Mouse (Mus musculus): ENCODE results near the gene Tnfrsf1b. TPM values are rescaled to one million over a fixed set of nuclear protein-coding genes. Genes with fewer than 3 reads are reported as not detected.
A peak's percentile ranks its signal among the peaks of the same experiment; 100 is the strongest.

Gene Tnfrsf1b
- polyA plus RNA-seq, 1 experiment from 2014 or later = 4.1 TPM

DNA sequence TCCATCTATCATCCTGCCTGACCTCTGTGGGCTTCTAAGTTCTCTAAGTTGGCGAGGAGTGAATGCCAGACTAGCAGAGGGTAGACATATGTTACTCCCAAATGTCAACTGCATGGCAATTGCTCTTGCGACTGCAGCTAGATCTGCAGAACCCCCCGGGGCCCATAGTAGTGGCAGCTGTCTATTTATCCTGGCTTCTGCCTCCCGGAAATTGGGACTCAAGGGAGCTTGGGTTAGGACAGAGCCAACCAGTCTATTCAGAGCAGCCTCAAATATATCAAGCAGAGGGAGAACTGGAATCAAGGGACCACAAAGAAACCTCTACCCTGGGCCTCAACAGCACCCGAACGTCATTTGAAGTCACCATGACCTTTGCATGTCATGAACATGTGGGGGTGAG lies 29.6 kb downstream of the Tnfrsf1b start:
- no peak overlapping the region for H3K27ac ChIP-seq
- no peaks in the 10 kb centered on the region for H3K9me3 ChIP-seq (replicated peaks)
- DNase-seq = no peak
- H3K36me3 ChIP-seq = no peaks in the 10 kb centered on the region; the same call in 1 of the 2 replicates
- H3K9ac ChIP-seq = no peak overlapping the region
- no peak overlapping the region for H3K4me2 ChIP-seq
- WGBS (ENCODE audit: insufficient replicate concordance) = 66% methylated on average over 6 of the region's 6 CpGs
- no peak overlapping the region for H3K4me3 ChIP-seq (replicated peaks)
- ATAC-seq (ENCODE audit: low read depth) = no peak
- H3K27me3 ChIP-seq = no peaks in the 10 kb centered on the region
- peaks cover 27% of the 10 kb centered on the region for H3K4me1 ChIP-seq (replicated peaks)

GRCm38 (mm10) chr4:145215396-145215795 lies 31.3 kb downstream of the Tnfrsf1b start:
- Histone ChIP-seq H3K4me2 (no peak overlapping the region), H3K4me3 (replicated peaks) (no peak overlapping the region), H3K27me3 (no peaks in the 10 kb centered on the region), H3K9ac (no peak overlapping the region), H3K36me3 (no peaks in the 10 kb centered on the region; the same call in 1 of the 2 replicates), H3K27ac (no peak overlapping the region), H3K9me3 (replicated peaks) (no peaks in the 10 kb centered on the region), H3K4me1 (replicated peaks) (peaks cover 13% of the 10 kb centered on the region)
- DNase-seq (no peak), ATAC-seq (ENCODE audit: low read depth) (no peak)
- 60% methylated on average over 2 of the region's 2 CpGs for WGBS (ENCODE audit: insufficient replicate concordance)

DNA sequence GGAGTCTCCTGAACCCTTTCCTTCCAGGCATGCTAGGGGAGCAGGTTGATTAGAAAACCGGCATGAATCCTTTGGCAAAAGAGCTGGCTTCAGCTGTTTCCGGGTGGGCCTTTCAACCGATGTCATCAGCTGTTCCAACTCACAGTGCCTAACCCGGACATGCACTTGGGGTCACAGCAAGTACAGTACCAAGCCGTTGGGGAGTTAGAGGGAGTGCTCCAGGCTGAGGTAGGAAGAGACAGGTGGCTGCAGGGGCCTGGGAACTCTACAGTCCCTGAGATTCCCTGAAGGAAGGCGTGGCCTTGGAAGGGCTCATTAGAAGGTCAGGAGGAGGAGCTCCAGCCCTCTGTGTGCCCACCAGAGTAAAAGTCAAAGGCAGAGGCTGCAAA lies 31.9 kb downstream of the Tnfrsf1b start:
- DNase-seq (no peak), ATAC-seq (ENCODE audit: low read depth) (peak; percentile 26)
- no peaks in the 10 kb centered on the region; the same call in 1 of the 2 replicates for H3K36me3 ChIP-seq
- H3K27me3 ChIP-seq = no peaks in the 10 kb centered on the region
- H3K27ac ChIP-seq = no peak overlapping the region
- no peak overlapping the region for H3K4me3 ChIP-seq (replicated peaks)
- H3K9ac ChIP-seq = no peak overlapping the region
- H3K4me1 ChIP-seq (replicated peaks) = peaks cover 8% of the 10 kb centered on the region
- H3K9me3 ChIP-seq (replicated peaks) = no peaks in the 10 kb centered on the region
- no peak overlapping the region for H3K4me2 ChIP-seq
- 46% methylated on average over 6 of the region's 6 CpGs for WGBS (ENCODE audit: insufficient replicate concordance)

DNA sequence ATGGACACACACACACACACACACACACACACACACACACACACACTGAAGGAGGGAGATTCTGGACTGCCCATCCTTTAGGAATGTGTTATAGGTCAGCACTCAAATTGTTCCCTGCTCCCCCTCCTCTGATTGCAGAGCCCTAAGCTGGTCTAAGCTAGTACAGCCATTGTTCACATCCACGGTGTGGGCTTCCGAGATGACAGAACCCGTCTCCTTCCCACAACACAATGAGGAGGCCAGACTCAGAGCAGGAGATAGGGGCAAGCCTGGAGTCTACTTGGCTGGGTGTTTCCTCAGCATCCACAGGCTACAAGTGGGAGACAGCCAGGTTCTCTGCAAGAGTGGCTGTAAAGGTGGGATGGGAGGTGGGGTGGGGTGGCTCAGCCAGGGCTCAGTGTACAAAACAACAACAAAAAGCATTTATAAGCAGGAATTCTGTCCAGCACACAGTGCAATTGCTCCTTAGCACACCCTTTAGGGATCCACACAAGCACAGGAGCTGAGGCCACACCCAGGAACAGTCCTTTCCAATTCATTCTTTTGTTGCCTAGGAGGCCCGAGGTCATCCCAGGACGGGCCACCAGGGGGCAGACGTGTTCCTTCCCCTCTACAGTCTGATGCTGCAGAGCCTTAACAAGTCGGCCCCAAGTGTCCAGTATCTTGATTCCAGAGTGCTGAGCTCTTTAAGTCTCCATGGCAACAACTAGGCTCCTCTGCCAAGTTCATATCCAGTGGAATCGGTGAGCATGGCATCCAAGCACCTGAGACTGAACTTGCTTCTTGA lies 32.5 kb downstream of the Tnfrsf1b start:
- Histone ChIP-seq H3K9ac (no peak overlapping the region), H3K4me2 (no peak overlapping the region), H3K4me3 (replicated peaks) (no peak overlapping the region), H3K9me3 (replicated peaks) (no peaks in the 10 kb centered on the region), H3K36me3 (no peaks in the 10 kb centered on the region; the same call in 1 of the 2 replicates), H3K27me3 (no peaks in the 10 kb centered on the region), H3K4me1 (replicated peaks) (peaks cover 7% of the 10 kb centered on the region), H3K27ac (no peak overlapping the region)
- WGBS (ENCODE audit: insufficient replicate concordance) = 36% methylated on average over 8 of the region's 8 CpGs
- peak; percentile 78 for DNase-seq
- peak; percentile 79 for ATAC-seq (ENCODE audit: low read depth)

DNA sequence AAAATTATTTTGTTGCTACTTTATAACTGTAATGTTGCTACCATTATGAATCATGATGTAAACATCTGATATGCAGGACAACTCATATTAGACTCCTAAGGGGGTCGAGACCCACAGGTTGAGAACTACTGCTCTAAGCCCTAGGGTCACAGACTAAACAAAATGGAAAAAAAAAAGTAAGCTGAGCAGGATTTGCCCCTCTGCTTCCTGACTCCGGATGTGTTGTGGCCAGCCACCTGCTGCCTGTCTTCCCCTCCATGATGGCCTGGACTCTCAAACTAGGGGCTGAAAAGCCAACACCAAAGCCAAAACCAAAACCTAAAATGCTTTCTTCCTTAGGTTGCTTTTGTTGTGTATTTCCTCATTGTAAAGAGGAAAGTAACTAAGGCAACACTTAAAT lies 35.6 kb downstream of the Tnfrsf1b start:
- ATAC-seq (ENCODE audit: low read depth) (no peak), DNase-seq (no peak)
- Histone ChIP-seq H3K9me3 (replicated peaks) (no peaks in the 10 kb centered on the region), H3K4me1 (replicated peaks) (peaks cover 29% of the 10 kb centered on the region), H3K9ac (no peak overlapping the region), H3K27me3 (no peaks in the 10 kb centered on the region), H3K4me2 (no peak overlapping the region), H3K4me3 (replicated peaks) (no peak overlapping the region), H3K36me3 (no peaks in the 10 kb centered on the region; the same call in 1 of the 2 replicates), H3K27ac (no peak overlapping the region)
- 25% methylated on average over 2 of the region's 2 CpGs for WGBS (ENCODE audit: insufficient replicate concordance)

DNA sequence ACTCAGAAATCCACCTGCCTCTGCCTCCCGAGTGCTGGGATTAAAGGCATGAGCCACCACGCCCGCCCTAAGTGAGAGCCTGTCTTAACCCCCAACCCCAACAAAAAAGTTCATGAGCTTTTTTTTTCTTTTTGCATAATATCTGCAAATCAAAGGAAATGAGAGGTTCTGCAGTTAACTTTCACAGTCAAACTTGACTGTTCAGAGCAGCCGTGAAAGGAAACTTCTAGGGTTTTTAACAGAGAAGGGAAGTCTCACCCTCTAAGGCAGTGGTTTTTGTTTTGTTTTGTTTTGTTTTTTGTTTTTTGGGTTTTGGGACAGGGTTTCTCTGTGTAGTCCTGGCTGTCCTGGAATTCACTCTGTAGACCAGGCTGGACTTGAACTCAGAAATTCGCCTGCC lies 36.1 kb downstream of the Tnfrsf1b start:
- Histone ChIP-seq H3K27me3 (no peaks in the 10 kb centered on the region), H3K4me3 (replicated peaks) (no peak overlapping the region), H3K9ac (no peak overlapping the region), H3K4me1 (replicated peaks) (peaks cover 32% of the 10 kb centered on the region), H3K4me2 (no peak overlapping the region), H3K36me3 (no peaks in the 10 kb centered on the region; the same call in 1 of the 2 replicates), H3K9me3 (replicated peaks) (no peaks in the 10 kb centered on the region), H3K27ac (no peak overlapping the region)
- WGBS (ENCODE audit: insufficient replicate concordance) = 65% methylated on average over 5 of the region's 5 CpGs
- no peak for ATAC-seq (ENCODE audit: low read depth)
- no peak for DNase-seq

GRCm38 (mm10) chr4:145209690-145210088 lies 37.0 kb downstream of the Tnfrsf1b start:
- 57% methylated on average over 5 of the region's 5 CpGs for WGBS (ENCODE audit: insufficient replicate concordance)
- ATAC-seq (ENCODE audit: low read depth) = no peak
- no peak overlapping the region for H3K27ac ChIP-seq
- no peaks in the 10 kb centered on the region for H3K9me3 ChIP-seq (replicated peaks)
- peaks cover 34% of the 10 kb centered on the region for H3K4me1 ChIP-seq (replicated peaks)
- H3K9ac ChIP-seq = no peak overlapping the region
- no peak overlapping the region for H3K4me3 ChIP-seq (replicated peaks)
- no peaks in the 10 kb centered on the region for H3K27me3 ChIP-seq
- H3K4me2 ChIP-seq = no peak overlapping the region
- no peak for DNase-seq
- no peaks in the 10 kb centered on the region for H3K36me3 ChIP-seq

DNA sequence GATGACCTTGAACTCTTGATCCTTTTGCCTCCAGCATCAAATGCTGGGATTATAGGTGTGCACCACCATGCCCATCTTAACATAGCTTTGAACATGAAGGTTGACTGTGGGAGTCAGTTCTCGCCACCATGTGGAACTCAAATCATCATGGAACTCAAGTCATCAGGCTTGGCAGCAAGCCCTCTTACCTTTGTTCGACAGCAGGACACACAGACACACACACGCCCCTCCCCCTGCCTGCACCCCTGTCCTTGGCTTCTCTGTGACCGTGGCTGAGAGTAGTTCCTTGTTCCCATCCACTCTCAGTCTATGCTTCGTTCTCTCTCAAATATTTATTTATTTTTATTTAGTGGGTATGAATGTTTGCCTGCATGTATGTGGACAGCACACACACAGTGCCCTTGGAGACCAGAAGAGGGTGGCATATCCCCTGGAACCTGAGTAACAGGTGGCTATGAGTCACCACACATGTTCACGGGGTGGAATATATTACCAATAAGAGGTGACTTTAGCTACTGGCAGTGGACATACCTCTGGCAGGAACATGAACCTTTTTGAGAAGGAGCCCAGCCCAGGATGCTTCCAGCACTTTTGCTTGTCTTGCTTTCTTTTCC lies 37.5 kb downstream of the Tnfrsf1b start:
- Histone ChIP-seq H3K36me3 (no peaks in the 10 kb centered on the region), H3K9me3 (replicated peaks) (no peaks in the 10 kb centered on the region), H3K9ac (no peak overlapping the region), H3K4me3 (replicated peaks) (no peak overlapping the region), H3K4me1 (replicated peaks) (peaks cover 33% of the 10 kb centered on the region), H3K4me2 (no peak overlapping the region), H3K27me3 (no peaks in the 10 kb centered on the region), H3K27ac (no peak overlapping the region)
- ATAC-seq (ENCODE audit: low read depth) (no peak), DNase-seq (no peak)
- 39% methylated on average over 6 of the region's 6 CpGs for WGBS (ENCODE audit: insufficient replicate concordance)

DNA sequence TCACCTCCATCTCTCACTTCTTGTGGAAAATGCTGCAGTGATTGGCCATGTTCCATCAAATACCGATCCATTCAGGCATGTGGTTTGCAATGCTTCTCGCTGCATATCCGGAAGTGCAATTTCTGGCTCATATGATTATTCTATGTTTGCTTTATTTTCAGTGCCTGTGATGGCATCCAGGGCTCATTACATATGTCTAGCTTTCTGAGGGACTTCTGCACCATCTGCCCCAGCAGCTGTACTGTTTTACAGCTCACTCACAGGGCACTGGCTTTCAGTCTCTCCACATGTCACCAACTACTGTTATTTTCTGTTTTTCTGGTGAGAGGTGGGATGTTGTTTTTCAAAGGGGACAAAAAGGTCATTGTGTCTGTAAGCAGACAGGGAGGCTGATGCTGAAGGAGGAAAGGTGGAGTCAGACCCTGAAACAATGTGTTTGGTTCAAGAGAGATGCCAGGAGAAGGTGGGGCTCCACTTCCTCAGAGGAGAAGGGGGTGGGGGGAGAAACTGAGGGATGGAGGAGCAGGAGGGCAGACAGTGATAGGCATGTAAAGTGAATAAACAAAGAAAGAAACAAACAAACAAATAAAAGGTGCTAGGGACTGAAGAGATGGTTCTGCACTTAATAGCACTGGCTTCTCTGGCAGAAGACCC lies 38.8 kb downstream of the Tnfrsf1b start:
- Histone ChIP-seq H3K36me3 (no peaks in the 10 kb centered on the region), H3K4me3 (replicated peaks) (no peak overlapping the region), H3K9me3 (replicated peaks) (no peaks in the 10 kb centered on the region), H3K27ac (no peak overlapping the region), H3K4me1 (replicated peaks) (peaks cover 35% of the 10 kb centered on the region), H3K9ac (no peak overlapping the region), H3K4me2 (no peak overlapping the region), H3K27me3 (no peaks in the 10 kb centered on the region)
- ATAC-seq (ENCODE audit: low read depth) (no peak), DNase-seq (no peak)
- WGBS (ENCODE audit: insufficient replicate concordance) = 85% methylated on average over 3 of the region's 3 CpGs

- DNase-seq (no peak), ATAC-seq (ENCODE audit: low read depth) (no peak)
- H3K9me3 ChIP-seq (replicated peaks) = no peaks in the 10 kb centered on the region
- H3K4me2 ChIP-seq = no peak overlapping the region
- H3K36me3 ChIP-seq = no peaks in the 10 kb centered on the region
- H3K4me3 ChIP-seq (replicated peaks) = no peak overlapping the region
- no peaks in the 10 kb centered on the region for H3K27me3 ChIP-seq
- H3K27ac ChIP-seq = no peak overlapping the region
- H3K9ac ChIP-seq = no peak overlapping the region
- H3K4me1 ChIP-seq (replicated peaks) = peaks cover 56% of the 10 kb centered on the region
- WGBS (ENCODE audit: insufficient replicate concordance) = 79% methylated on average over 8 of the region's 8 CpGs
Observed at GRCm38 (mm10) chr4:145204779-145205178, 41.9 kb downstream of the Tnfrsf1b start.

DNA sequence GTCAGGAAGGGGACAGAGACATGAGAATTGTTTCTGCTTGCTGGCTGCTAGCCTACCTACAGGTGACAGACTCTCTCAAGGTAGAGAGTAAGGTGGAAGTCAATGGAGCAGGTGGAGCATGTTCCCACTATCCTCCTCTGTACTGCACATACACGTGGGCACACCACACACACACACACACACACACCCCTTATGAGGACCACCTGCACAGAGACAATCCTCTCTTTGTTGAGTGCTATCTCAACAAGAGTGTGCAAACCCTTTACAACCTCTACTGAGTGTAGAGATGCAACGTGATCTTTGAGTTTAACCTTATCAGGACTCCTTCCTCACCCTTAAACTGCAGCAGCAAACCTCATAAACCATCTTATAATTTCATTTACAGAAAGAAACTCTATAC lies 43.4 kb downstream of the Tnfrsf1b start:
- no peak for ATAC-seq (ENCODE audit: low read depth)
- DNase-seq = no peak
- no peaks in the 10 kb centered on the region for H3K9me3 ChIP-seq (replicated peaks)
- no peaks in the 10 kb centered on the region for H3K27me3 ChIP-seq
- no peaks in the 10 kb centered on the region for H3K36me3 ChIP-seq
- no peak overlapping the region for H3K4me2 ChIP-seq
- WGBS (ENCODE audit: insufficient replicate concordance) = 29% methylated on average over 2 of the region's 2 CpGs
- no peak overlapping the region for H3K9ac ChIP-seq
- H3K4me3 ChIP-seq (replicated peaks) = no peak overlapping the region
- H3K27ac ChIP-seq = no peak overlapping the region
- peaks cover 63% of the 10 kb centered on the region for H3K4me1 ChIP-seq (replicated peaks)

All from liver, embryonic 13.5 days (tissue).